Mouse (Mus musculus) CH12.LX (cell line): ENCODE results near the gene Tnfaip8l2.

Experiments used
- CHD2 ChIP-seq: IDR thresholded peaks from 2 replicates; pipeline ENCODE4 v1.6.1; 2011; ENCODE audit warnings: low read length, improper control_type of control experiment
- CTCF ChIP-seq, 2 experiments: IDR thresholded peaks in 1 of 2; conservative IDR thresholded peaks in 1 of 2; 2 replicates each; pipeline ENCODE4 v1.5.1; 2011 to 2012; ENCODE audit warnings: low read depth in 2 of 2, low read length in 2 of 2, improper control_type of control experiment in 1 of 2, inconsistent platforms in 1 of 2, mild to moderate bottlenecking in 1 of 2, moderate library complexity in 1 of 2
- ELF1 ChIP-seq: IDR thresholded peaks from 2 replicates; pipeline ENCODE4 v1.6.1; 2014; ENCODE audit warnings: low read depth, mild to moderate bottlenecking, inconsistent platforms, low read length, improper control_type of control experiment
- HCFC1 ChIP-seq: IDR thresholded peaks from 2 replicates; pipeline ENCODE4 v1.6.1; 2012; ENCODE audit warnings: low read depth, mild to moderate bottlenecking, inconsistent platforms, low read length, improper control_type of control experiment
- KAT2A ChIP-seq: IDR thresholded peaks from 2 replicates; pipeline ENCODE4 v1.6.1; 2012; ENCODE audit warnings: low read length, improper control_type of control experiment, inconsistent platforms; ENCODE audit not compliant: insufficient replicate concordance
- NRF1 ChIP-seq: IDR thresholded peaks from 2 replicates; pipeline ENCODE4 v1.6.1; 2014; ENCODE audit warnings: low read depth, mild to moderate bottlenecking, inconsistent platforms, low read length, improper control_type of control experiment, moderate library complexity
- PAX5 ChIP-seq: IDR thresholded peaks from 2 replicates; pipeline ENCODE4 v1.6.1; 2012; ENCODE audit warnings: low read length, inconsistent platforms, mixed read lengths
- POLR2A ChIP-seq: IDR thresholded peaks from 2 replicates; pipeline ENCODE4 v1.6.1; 2011; ENCODE audit warnings: low read depth, mild to moderate bottlenecking, improper control_type of control experiment, low read length
- POLR2AphosphoS2 ChIP-seq: IDR thresholded peaks from 2 replicates; pipeline ENCODE4 v1.6.1; 2011; ENCODE audit warnings: low read depth, low read length, improper control_type of control experiment
- RCOR1 ChIP-seq: conservative IDR thresholded peaks from 2 replicates; pipeline ENCODE4 v1.6.1; 2012; ENCODE audit warnings: low read depth, mild to moderate bottlenecking, inconsistent platforms, low read length, improper control_type of control experiment
- TCF12 ChIP-seq: IDR thresholded peaks from 2 replicates; pipeline ENCODE4 v1.6.1; 2014; ENCODE audit warnings: low read depth, mild to moderate bottlenecking, inconsistent platforms, low read length, improper control_type of control experiment
- USF2 ChIP-seq: conservative IDR thresholded peaks from 2 replicates; pipeline ENCODE4 v1.6.1; 2011; ENCODE audit warnings: low read depth, low read length, improper control_type of control experiment
- ZC3H11A ChIP-seq: IDR thresholded peaks from 2 replicates; pipeline ENCODE4 v1.6.1; 2012; ENCODE audit warnings: low read depth, mild to moderate bottlenecking, inconsistent platforms, low read length, improper control_type of control experiment
- ZKSCAN1 ChIP-seq: IDR thresholded peaks from 2 replicates; pipeline ENCODE4 v1.6.1; 2012; ENCODE audit warnings: low read depth, inconsistent platforms, low read length, improper control_type of control experiment, borderline replicate concordance

DNA sequence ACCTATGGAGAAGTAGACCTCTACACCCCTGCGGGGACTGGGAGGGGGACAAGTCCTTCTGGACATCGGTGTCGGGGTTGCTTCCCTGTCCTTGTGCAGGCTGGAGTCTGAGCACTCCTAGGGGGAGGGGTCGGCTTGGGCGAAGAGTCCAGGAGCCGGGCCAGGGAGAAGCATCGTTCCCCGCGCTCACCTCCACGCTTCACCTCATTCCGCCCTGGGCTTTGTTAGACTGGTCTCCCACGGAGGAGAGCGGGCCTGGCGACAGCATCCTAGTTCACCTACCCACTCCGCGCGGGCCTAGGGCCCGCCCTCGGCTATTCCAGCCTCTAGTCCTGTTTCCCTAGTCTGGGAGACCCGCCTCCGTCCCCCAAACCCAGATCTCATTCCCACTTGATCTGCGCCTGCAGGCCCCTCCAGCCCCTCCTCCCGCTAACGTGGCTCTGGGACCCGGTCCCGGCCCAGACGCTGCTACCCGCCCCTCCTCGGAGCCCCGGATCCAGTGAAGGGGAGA lies 18.9 kb upstream of the Tnfaip8l2 start:
- TF ChIP-seq PAX5 (no peak), NRF1 (no peak), CHD2 (no peak), TCF12 (no peak), POLR2AphosphoS2 (no peak), HCFC1 (no peak), ELF1 (no peak), KAT2A (no peak), ZC3H11A (no peak), RCOR1 (no peak), POLR2A (no peak), CTCF (conservative IDR thresholded peaks at IDR 0.05 in 1 of 2, IDR thresholded peaks at IDR 0.05 in 1 of 2; ENCODE audit: low read depth in 2 of 2, low read length in 2 of 2) (no peak), ZKSCAN1 (no peak), USF2 (no peak)
